Mouse (Mus musculus): Measurements from ENCODE around the gene Snapc2.

- TF ChIP-seq POLR2A (IDR thresholded peaks at IDR 0.05; ENCODE audit: low read depth, low read length) (no peak), CTCF (IDR thresholded peaks at IDR 0.05; ENCODE audit: extremely low read depth, insufficient read depth, insufficient read length, insufficient replicate concordance) (no peak)
Measured at GRCm38 (mm10) chr8:4222059-4222458, 30.8 kb upstream of the Snapc2 start.
